Mouse (Mus musculus) liver, embryonic 14.5 days (tissue): ENCODE measurements around the gene Gm4131. TPM values are rescaled to one million over a fixed set of nuclear protein-coding genes. Genes with fewer than 3 reads are reported as not detected.

Experiments
- ATAC-seq: fragments of 200-750 bp; cut with Nextera tagmentation; 2 replicates; pipeline ENCODE4 v1.8.0; 2017; ENCODE audit warnings: moderate number of reproducible peaks, mild to moderate bottlenecking, moderate library complexity; ENCODE audit not compliant: insufficient read depth
- DNase-seq, 3 experiments: peaks; one replicate each; pipeline ENCODE4 v3.0.0-alpha.2; 2012 to 2013; ENCODE audit warnings: low read depth in 3 of 3, low spot score in 3 of 3
- H3K27ac ChIP-seq: fragments of 300-500 bp; sonication (generic); 2 replicates; pipeline ENCODE4 v1.5.1; 2014; ENCODE audit warnings: moderate library complexity, mild to moderate bottlenecking, control low read depth, inconsistent platforms
- H3K27me3 ChIP-seq: fragments of 300-500 bp; sonication (generic); 2 replicates; pipeline ENCODE4 v1.6.1; 2014; ENCODE audit warnings: mild to moderate bottlenecking, low read length, moderate library complexity; ENCODE audit not compliant: control insufficient read depth, insufficient read depth
- H3K36me3 ChIP-seq: fragments of 300-500 bp; sonication (generic); replicated peaks from 2 replicates; pipeline ENCODE4 v1.6.1; 2014; ENCODE audit warnings: low read depth; ENCODE audit not compliant: control insufficient read depth, insufficient read depth
- H3K4me1 ChIP-seq, 2 experiments: fragments of 200-500 bp in 1 of 2; fragments of 300-500 bp in 1 of 2; sonication (generic) in 1 of 2; replicated peaks; 2 replicates each; pipeline ENCODE4 v1.6.1; 2012 to 2014; ENCODE audit warnings: antibody characterized with exemption in 1 of 2, inconsistent platforms in 1 of 2, low read length in 1 of 2; ENCODE audit not compliant: control insufficient read depth in 2 of 2, insufficient read depth in 2 of 2
- H3K4me2 ChIP-seq: fragments of 300-500 bp; sonication (generic); 2 replicates; pipeline ENCODE4 v1.6.1; 2014; ENCODE audit warnings: low read depth, mild to moderate bottlenecking, control low read depth, moderate library complexity
- H3K4me3 ChIP-seq, 2 experiments: fragments of 200-500 bp in 1 of 2; fragments of 300-500 bp in 1 of 2; sonication (generic) in 1 of 2; 2 replicates each; pipeline ENCODE4 v1.5.1; 2012 to 2014; ENCODE audit warnings: low read depth in 2 of 2, low read length in 2 of 2, mild to moderate bottlenecking in 2 of 2, control low read depth in 1 of 2, inconsistent platforms in 1 of 2, moderate library complexity in 1 of 2; ENCODE audit not compliant: insufficient read depth in 1 of 2
- H3K9ac ChIP-seq: fragments of 300-500 bp; sonication (generic); replicated peaks from 2 replicates; pipeline ENCODE4 v1.6.1; 2014; ENCODE audit warnings: mild to moderate bottlenecking, control low read depth, moderate library complexity
- H3K9me3 ChIP-seq: fragments of 300-500 bp; sonication (generic); 2 replicates; pipeline ENCODE4 v1.6.1; 2016; ENCODE audit warnings: low read length, mixed read lengths; ENCODE audit not compliant: control insufficient read depth
- CTCF ChIP-seq: IDR thresholded peaks from 2 replicates; pipeline ENCODE4 v1.5.1; 2016; ENCODE audit warnings: antibody characterized with exemption, low read depth, control low read depth
- EP300 ChIP-seq: IDR thresholded peaks from 2 replicates; pipeline ENCODE4 v1.6.1; 2016; ENCODE audit warnings: antibody characterized with exemption, low read depth
- WGBS: fragments of 180-500 bp; shearing (Covaris S2); extraction: QIAGEN DNeasy Blood & Tissue Kit; methylation state at CpG from one replicate; pipeline ENCODE4 v1.1.7; 2014; ENCODE audit not compliant: insufficient replicate concordance; 5-methylcytosine and 5-hydroxymethylcytosine counted together
- polyA plus RNA-seq, 2 experiments: library from polyadenylated mRNA; depleted of rRNA in 1 of 2; stranded (reverse) in 1 of 2; unstranded in 1 of 2; fragments of >200 nt; fragmentation: Nextera tagmentation in 1 of 2; extraction: Ambion mirVana in 1 of 2; gene quantifications; 2 replicates each; pipeline versions ENCODE4 v1.2.1 to v1.2.3; 2012 to 2014

The Gm4131 gene
- polyA plus RNA-seq, 2 experiments, result not detected

GRCm38 (mm10) chr14:62541751-62542150 is 25.0 kb downstream of the Gm4131 start:
- Histone ChIP-seq H3K9ac (no peak overlapping the region), H3K9me3 (no peaks in the 10 kb centered on the region), H3K4me2 (no peak overlapping the region), H3K4me3 (no peak overlapping the region), H3K27me3 (no peaks in the 10 kb centered on the region), H3K4me1 (no peaks in the 10 kb centered on the region), H3K27ac (no peak overlapping the region), H3K36me3 (no peaks in the 10 kb centered on the region)
- no peak for TF ChIP-seq EP300
- no peak for TF ChIP-seq CTCF
- ATAC-seq (no peak), DNase-seq (no peak)
- 58% methylated on average over 1 of the region's 1 CpGs for WGBS

GRCm38 (mm10) chr14:62539834-62540233 is 26.9 kb downstream of the Gm4131 start:
- no peaks in the 10 kb centered on the region for H3K36me3 ChIP-seq
- no peaks in the 10 kb centered on the region for H3K4me1 ChIP-seq
- TF ChIP-seq CTCF (no peak), EP300 (no peak)
- H3K27ac ChIP-seq, result no peak overlapping the region
- DNase-seq (no peak), ATAC-seq (no peak)
- H3K27me3 ChIP-seq, result no peaks in the 10 kb centered on the region
- 68% methylated on average over 3 of the region's 3 CpGs for WGBS
- no peak overlapping the region for H3K4me3 ChIP-seq
- no peak overlapping the region for H3K9ac ChIP-seq
- no peaks in the 10 kb centered on the region for H3K9me3 ChIP-seq
- no peak overlapping the region for H3K4me2 ChIP-seq

- no peaks in the 10 kb centered on the region for H3K9me3 ChIP-seq
- no peak overlapping the region for H3K27ac ChIP-seq
- H3K4me1 ChIP-seq, result no peaks in the 10 kb centered on the region
- H3K4me3 ChIP-seq, result no peak overlapping the region
- 58% methylated on average over 5 of the region's 5 CpGs for WGBS
- DNase-seq (no peak), ATAC-seq (no peak)
- H3K27me3 ChIP-seq, result no peaks in the 10 kb centered on the region
- H3K4me2 ChIP-seq, result no peak overlapping the region
- TF ChIP-seq CTCF, result no peak
- no peak for TF ChIP-seq EP300
- H3K9ac ChIP-seq, result no peak overlapping the region
- H3K36me3 ChIP-seq, result no peaks in the 10 kb centered on the region
Measured at GRCm38 (mm10) chr14:62536988-62537387, 29.7 kb downstream of the Gm4131 start.

- no peak for DNase-seq
- Histone ChIP-seq H3K4me3 (no peak overlapping the region), H3K9ac (no peak overlapping the region), H3K4me2 (no peak overlapping the region), H3K27ac (no peak overlapping the region), H3K27me3 (no peaks in the 10 kb centered on the region), H3K36me3 (no peaks in the 10 kb centered on the region), H3K4me1 (no peaks in the 10 kb centered on the region), H3K9me3 (no peaks in the 10 kb centered on the region)
- ATAC-seq, result no peak
- 53% methylated on average over 5 of the region's 5 CpGs for WGBS
- no peak for TF ChIP-seq EP300
- no peak for TF ChIP-seq CTCF
Measured at GRCm38 (mm10) chr14:62536127-62536526, 30.6 kb downstream of the Gm4131 start.

DNA sequence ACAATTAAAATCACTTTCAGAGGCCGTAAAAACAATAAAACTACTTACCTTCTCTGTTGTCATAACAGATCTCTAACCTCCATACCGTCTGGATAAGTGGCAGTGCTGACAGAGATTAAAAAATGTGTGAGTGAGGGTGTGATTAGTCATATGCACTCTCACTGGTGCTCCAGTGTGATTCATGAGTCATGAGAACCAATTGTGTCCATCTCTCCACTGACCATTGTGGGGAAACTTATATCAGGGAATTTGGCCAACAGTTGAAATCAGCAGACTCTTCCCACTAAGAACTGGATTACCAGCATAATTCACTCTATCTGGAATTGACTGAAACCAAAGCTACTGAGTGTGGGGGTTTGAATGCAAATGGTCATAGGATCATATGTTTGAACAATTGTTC is 35.8 kb downstream of the Gm4131 start:
- H3K4me3 ChIP-seq, result no peak overlapping the region
- WGBS, result 45% methylated on average over 2 of the region's 2 CpGs
- no peak overlapping the region for H3K4me2 ChIP-seq
- TF ChIP-seq CTCF, result no peak
- TF ChIP-seq EP300, result no peak
- H3K36me3 ChIP-seq, result no peaks in the 10 kb centered on the region
- no peak for DNase-seq
- no peak for ATAC-seq
- H3K4me1 ChIP-seq, result no peaks in the 10 kb centered on the region
- H3K27ac ChIP-seq, result no peak overlapping the region
- no peaks in the 10 kb centered on the region for H3K27me3 ChIP-seq
- H3K9ac ChIP-seq, result no peak overlapping the region
- no peaks in the 10 kb centered on the region for H3K9me3 ChIP-seq

DNA sequence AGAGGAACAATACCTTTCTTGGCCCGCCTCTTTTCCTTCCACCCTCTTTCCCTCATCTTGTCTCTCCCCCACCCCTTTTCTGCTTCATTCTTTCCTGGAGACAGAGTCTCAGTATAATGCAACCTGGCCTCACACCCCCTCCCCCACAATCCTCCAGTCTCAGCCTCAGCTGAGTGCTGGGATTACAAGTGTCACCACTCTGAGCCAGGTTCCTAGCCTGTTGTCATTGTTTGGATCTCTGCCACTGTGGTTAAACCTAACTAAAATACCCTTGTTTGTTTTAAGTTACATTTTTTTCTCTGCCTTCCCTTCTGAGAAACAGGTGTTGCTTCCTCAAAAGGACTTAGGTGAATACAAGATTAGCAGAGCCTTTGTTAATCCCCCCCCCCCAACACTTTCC is 53.9 kb downstream of the Gm4131 start:
- WGBS, result 40% methylated on average over 1 of the region's 1 CpGs
- TF ChIP-seq CTCF (no peak), EP300 (no peak)
- Histone ChIP-seq H3K4me3 (no peak overlapping the region), H3K4me2 (no peak overlapping the region), H3K9me3 (no peaks in the 10 kb centered on the region), H3K27me3 (no peaks in the 10 kb centered on the region), H3K9ac (no peak overlapping the region), H3K27ac (no peak overlapping the region), H3K4me1 (no peaks in the 10 kb centered on the region), H3K36me3 (no peaks in the 10 kb centered on the region)
- DNase-seq (no peak), ATAC-seq (no peak)
